Mouse (Mus musculus) heart, embryonic 10.5 days (tissue): ENCODE results near the gene Gpx3. TPM values are rescaled to one million over a fixed set of nuclear protein-coding genes. Genes with fewer than 3 reads are reported as not detected.
"Not testable (repeated sequence)": the region's sequence is repeated elsewhere in the genome, so short reads cannot be mapped to it uniquely, and the experiment has no call there.

Source experiments
- DNase-seq: peaks from one replicate; pipeline ENCODE4 v3.0.0-alpha.2; 2017; ENCODE audit warnings: low spot score
- H3K27ac ChIP-seq: fragments of 300-500 bp; sonication (generic); 2 replicates; pipeline ENCODE4 v1.5.1; 2016; ENCODE audit warnings: mild to moderate bottlenecking
- H3K27me3 ChIP-seq: fragments of 300-500 bp; sonication (generic); 2 replicates; pipeline ENCODE4 v1.6.1; 2016; ENCODE audit warnings: mild to moderate bottlenecking; ENCODE audit not compliant: poor library complexity, insufficient read depth, severe bottlenecking
- H3K36me3 ChIP-seq: fragments of 300-500 bp; sonication (generic); 2 replicates; pipeline ENCODE4 v1.6.1; 2016; ENCODE audit warnings: mild to moderate bottlenecking, moderate library complexity
- H3K4me1 ChIP-seq: fragments of 300-500 bp; sonication (generic); 2 replicates; pipeline ENCODE4 v1.6.1; 2016; ENCODE audit warnings: mild to moderate bottlenecking
- H3K4me3 ChIP-seq: fragments of 300-500 bp; sonication (generic); 2 replicates; pipeline ENCODE4 v1.5.1; 2016; ENCODE audit warnings: mild to moderate bottlenecking, moderate library complexity
- H3K9me3 ChIP-seq: fragments of 300-500 bp; sonication (generic); 2 replicates; pipeline ENCODE4 v1.6.1; 2016; ENCODE audit warnings: mild to moderate bottlenecking, moderate library complexity
- WGBS: fragments of 180-500 bp; shearing (Covaris S2); methylation state at CpG from one replicate; pipeline ENCODE4 v1.1.7; 2016; 5-methylcytosine and 5-hydroxymethylcytosine counted together
- polyA plus RNA-seq: library from polyadenylated mRNA; unstranded; fragments of >200 nt; fragmentation: Nextera tagmentation; extraction: Ambion mirVana; gene quantifications from 2 replicates; pipeline ENCODE4 v1.2.1, GENCODE M21; 2016

Gpx3 gene
- polyA plus RNA-seq, 1 experiment from 2014 or later, result 1,153 TPM

DNA sequence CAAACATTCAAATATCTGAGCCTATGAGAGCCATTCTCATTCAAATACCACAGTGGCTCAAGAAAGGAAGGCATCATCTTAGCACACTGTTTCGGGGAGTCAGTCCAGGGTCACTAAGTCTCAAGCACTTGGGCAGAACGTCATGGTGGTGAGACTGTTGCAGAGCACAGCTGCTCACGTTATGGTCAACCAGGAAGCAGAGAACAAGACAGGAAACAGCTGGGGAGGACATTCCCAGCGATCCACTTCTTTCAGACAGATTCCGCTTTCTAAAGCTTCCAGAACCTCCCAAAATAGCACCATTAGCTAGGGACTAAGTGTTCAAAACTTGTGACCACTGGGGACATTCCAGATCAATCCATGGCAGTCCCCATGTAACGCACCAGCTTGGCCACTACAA, 14.3 kb upstream of the Gpx3 start:
- Histone ChIP-seq H3K4me1 (peaks cover 22% of the 10 kb centered on the region), H3K9me3 (no peaks in the 10 kb centered on the region), H3K27ac (no peak overlapping the region), H3K4me3 (no peak overlapping the region), H3K36me3 (no peaks in the 10 kb centered on the region), H3K27me3 (no peaks in the 10 kb centered on the region)
- no peak for DNase-seq
- 64% methylated on average over 6 of the region's 6 CpGs for WGBS

DNA sequence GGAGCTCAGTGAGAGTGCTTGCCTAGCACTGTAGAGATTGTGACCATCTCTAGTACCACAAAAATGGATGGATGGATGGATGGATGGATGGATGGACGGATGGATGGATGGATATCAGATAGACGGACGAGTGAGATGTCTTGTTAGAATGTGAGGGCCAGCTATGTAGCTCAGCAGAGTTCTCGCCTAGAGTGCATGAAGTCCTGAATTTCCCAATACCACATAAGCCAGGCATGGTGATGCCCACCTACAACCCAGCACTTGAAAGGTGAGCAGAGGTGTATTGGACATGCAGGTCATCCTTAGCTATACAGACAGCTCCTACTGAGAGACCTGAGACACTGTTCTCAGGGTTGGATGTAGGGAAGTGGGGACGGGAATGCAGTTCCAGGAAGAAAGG, 10.9 kb upstream of the Gpx3 start:
- Histone ChIP-seq H3K27me3 (no peaks in the 10 kb centered on the region), H3K9me3 (no peaks in the 10 kb centered on the region), H3K4me1 (no peaks in the 10 kb centered on the region), H3K4me3 (no peak overlapping the region), H3K36me3 (no peaks in the 10 kb centered on the region), H3K27ac (no peak overlapping the region)
- no peak for DNase-seq
- 83% methylated on average over 5 of the region's 5 CpGs for WGBS

DNA sequence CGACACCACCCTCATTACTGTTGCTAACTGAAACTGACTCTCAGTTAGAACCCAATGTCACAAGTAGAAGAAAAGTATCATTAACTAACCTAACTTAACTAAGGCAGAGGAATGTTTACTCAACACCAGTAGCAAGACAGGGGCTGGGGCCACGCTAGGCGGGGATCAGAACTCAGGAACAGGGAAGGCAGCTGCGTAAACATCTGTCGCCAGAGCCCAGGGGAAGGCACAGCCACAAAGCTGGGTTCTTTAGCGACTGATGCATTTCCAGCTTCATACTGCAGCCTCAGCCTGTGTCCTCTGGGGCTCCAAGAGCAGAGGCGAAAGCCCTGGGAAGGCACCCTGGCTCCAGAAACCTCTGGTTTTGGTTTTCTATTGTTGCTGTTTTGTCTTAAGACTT, 10.2 kb upstream of the Gpx3 start:
- Histone ChIP-seq H3K27me3 (no peaks in the 10 kb centered on the region), H3K4me3 (no peak overlapping the region), H3K4me1 (0 out of 2 replicates have a peak, but pooled peaks cover 2% of the 10 kb centered on the region), H3K36me3 (no peaks in the 10 kb centered on the region), H3K9me3 (no peaks in the 10 kb centered on the region), H3K27ac (no peak overlapping the region)
- DNase-seq, result no peak
- WGBS, result 54% methylated on average over 7 of the region's 7 CpGs

DNA sequence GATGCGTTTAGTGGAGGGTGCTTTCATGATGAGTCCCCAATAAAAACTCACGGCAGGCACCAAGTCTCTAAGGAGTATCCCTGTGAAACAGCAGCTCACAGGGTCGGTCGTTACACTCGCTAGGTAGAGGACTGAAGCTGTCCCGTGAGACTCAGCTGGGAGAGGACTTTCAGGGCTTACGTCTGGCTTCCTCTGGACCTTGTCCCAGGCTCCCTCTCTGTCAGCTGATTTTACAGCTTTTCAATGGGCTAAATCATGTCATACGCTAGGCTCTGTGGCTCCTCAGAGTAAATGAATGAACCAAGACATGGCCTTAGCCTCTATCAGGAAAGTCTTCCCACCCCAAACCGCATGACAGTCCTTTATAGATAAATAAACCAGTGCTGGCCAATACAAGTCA, 7.7 kb upstream of the Gpx3 start:
- H3K27ac ChIP-seq, result no peak overlapping the region
- peaks cover 14% of the 10 kb centered on the region; the same call in 1 of the 2 replicates for H3K4me1 ChIP-seq
- no peaks in the 10 kb centered on the region for H3K36me3 ChIP-seq
- no peak for DNase-seq
- no peaks in the 10 kb centered on the region for H3K9me3 ChIP-seq
- H3K4me3 ChIP-seq, result no peak overlapping the region
- no peaks in the 10 kb centered on the region for H3K27me3 ChIP-seq
- 68% methylated on average over 9 of the region's 9 CpGs for WGBS

DNA sequence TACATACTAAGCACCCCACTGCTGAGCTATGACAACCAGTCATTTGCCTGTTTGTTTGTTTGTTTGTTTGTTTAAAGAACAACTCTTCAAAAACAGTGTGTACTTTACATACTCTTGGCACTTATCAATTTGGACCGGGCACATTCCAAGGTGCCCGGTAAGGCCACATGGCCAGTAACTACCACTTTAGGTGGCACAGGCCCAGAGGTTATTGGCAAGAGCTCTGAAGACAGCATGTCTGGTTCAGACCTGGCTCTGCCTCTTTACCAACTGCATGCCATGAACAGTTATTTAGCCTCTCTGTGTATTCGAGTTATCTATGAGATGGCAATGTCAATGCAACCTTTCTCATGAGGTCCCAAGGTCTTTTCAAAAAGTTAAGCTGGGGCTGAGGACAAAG, 5.6 kb upstream of the Gpx3 start:
- not testable (repeated sequence) for H3K9me3 ChIP-seq, DNase-seq, H3K27me3 ChIP-seq, H3K36me3 ChIP-seq, H3K4me3 ChIP-seq, H3K27ac ChIP-seq
- 82% methylated on average over 3 of the region's 3 CpGs for WGBS
- H3K4me1 ChIP-seq, result peaks cover 14% of the 10 kb centered on the region; the same call in 1 of the 2 replicates

DNA sequence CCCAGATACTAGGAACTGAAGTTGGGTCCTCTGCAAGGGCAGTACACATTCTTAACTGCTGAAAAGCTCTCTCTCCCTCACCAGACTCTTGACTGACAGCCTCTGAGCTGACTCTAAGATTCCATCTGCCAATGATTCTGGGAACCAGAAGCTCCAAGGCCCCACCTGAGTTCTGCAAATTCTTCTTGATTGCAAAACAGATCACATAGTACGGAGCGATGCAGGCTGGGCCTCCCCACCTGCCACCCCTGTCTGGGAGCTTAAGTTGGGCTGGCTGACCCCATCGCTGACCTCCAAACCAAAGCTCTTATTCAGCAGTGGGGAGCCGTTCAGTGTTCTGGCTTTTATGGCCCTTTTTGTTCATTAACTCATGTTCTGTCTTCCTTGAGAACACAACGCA, 4.8 kb upstream of the Gpx3 start:
- no peaks in the 10 kb centered on the region for H3K9me3 ChIP-seq
- 58% methylated on average over 5 of the region's 5 CpGs for WGBS
- no peak for DNase-seq
- H3K4me1 ChIP-seq, result peaks cover 17% of the 10 kb centered on the region
- H3K36me3 ChIP-seq, result no peaks in the 10 kb centered on the region
- H3K27ac ChIP-seq, result no peak overlapping the region
- no peak overlapping the region for H3K4me3 ChIP-seq
- no peaks in the 10 kb centered on the region for H3K27me3 ChIP-seq

DNA sequence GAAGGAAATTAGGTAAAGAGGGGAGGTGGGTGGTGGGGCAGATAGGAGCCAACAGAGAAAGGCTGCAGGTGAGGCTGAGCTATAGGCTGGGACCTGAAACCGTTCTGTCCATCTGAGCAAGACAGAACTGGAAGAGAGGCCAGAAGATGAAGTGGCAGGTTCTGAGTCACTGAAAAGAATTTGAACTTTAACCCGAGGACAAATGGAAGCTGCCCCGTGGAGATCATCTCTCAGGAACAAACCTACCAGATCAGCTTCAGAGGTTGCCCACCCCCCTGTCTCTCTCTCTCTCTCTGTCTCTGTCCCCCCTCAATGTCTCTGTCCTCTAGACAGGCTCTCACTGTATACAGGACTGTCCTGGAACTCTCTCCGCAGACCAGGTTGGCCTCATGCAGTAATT, 2.6 kb upstream of the Gpx3 start:
- Histone ChIP-seq H3K4me1 (peaks cover 36% of the 10 kb centered on the region), H3K27me3 (no peaks in the 10 kb centered on the region), H3K9me3 (no peaks in the 10 kb centered on the region), H3K4me3 (no peak overlapping the region), H3K27ac (no peak overlapping the region; the same call in 1 of the 2 replicates), H3K36me3 (no peaks in the 10 kb centered on the region)
- WGBS, result 56% methylated on average over 4 of the region's 4 CpGs
- DNase-seq, result no peak

DNA sequence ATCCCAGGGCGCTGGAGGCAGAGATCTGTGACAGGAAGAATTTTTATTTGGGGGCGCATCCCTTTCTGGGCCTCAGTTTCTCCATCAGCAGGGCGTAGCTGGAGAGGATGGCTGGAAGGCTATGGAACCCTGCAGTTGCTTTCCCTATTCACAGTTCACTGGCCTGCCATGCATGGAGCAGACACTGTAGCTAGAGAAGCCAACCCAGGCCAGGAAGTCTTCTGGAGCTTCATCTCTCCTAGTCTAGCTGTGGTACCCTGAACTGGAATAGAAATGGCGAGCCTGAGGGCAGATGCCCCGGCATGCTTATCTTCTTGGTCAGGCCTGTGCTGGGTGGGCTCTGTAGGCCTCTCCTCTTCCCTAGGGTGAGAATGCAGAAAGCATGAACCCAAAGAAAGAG, 1.1 kb downstream of the Gpx3 start:
- no peaks in the 10 kb centered on the region for H3K27me3 ChIP-seq
- H3K4me1 ChIP-seq, result peaks cover 52% of the 10 kb centered on the region
- DNase-seq, result no peak
- peak overlapping the region; percentile 84 for H3K27ac ChIP-seq
- no peaks in the 10 kb centered on the region for H3K9me3 ChIP-seq
- WGBS, result 43% methylated on average over 5 of the region's 5 CpGs
- H3K4me3 ChIP-seq, result peak overlapping the region; percentile 68
- H3K36me3 ChIP-seq, result peaks cover 22% of the 10 kb centered on the region

DNA sequence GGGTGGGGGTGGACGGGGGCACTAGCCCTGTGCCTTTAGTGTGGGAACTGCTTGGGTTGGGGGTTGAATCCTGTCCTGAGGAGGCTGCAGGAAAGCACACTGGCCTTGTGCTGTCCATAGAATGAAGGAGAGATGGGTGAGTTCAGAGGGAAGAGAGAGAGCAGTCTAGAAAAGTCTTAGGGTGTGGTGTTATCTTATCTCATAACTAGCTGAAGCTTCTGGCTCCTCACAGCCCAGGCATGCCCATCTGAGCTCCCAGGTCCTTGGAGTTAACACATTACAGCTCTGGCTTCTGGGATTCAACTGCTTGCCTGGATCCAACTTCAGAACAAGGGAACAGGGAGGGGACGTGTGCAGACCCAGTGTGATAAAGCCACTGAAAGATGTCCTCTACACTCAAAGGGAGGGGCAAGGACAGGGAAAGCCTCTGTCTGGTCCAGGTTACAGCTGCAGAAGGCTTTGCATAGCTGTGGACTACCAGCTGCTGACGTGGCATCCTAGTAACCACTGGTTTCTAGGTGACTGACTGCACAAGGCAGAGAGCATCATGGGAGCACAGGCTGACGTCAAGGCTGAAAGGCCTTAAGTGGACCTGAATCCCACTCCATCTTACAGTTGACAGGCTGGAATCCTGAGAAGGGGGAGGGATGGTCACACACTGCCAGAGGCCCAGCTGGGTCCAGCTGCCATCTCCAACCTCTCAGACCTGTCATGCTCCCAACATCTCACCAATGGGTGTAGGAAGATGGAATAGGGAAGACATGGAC, 1.9 kb downstream of the Gpx3 start:
- Histone ChIP-seq H3K27ac (peak overlapping the region; percentile 84), H3K9me3 (no peaks in the 10 kb centered on the region), H3K36me3 (peaks cover 30% of the 10 kb centered on the region), H3K4me3 (peak overlapping the region; percentile 68), H3K27me3 (no peaks in the 10 kb centered on the region), H3K4me1 (peaks cover 50% of the 10 kb centered on the region)
- peak; percentile 93 for DNase-seq
- 27% methylated on average over 4 of the region's 4 CpGs for WGBS

DNA sequence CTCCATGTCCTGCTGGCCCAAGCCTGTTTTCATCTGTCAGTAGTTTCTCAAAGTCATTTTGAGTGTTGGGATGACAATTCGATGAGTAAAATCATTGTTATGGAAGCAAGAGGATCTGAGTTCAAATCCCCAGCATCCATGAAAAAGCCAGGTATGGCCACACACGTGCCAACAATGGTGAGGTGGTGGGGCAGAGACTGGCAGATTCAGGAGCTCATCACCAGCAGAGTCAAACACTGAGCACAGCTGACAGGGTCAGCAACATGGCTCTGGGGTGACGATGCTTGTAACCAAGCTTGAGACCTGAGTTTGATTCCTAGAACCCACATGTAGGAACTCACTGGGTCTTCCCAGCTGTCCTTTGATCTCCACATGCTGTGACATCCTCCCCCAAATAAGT, 2.8 kb downstream of the Gpx3 start:
- 80% methylated on average over 3 of the region's 3 CpGs for WGBS
- Histone ChIP-seq H3K4me3 (peak overlapping the region; percentile 68; the same call in 1 of the 2 replicates), H3K9me3 (no peaks in the 10 kb centered on the region), H3K27me3 (no peaks in the 10 kb centered on the region), H3K4me1 (peaks cover 51% of the 10 kb centered on the region), H3K36me3 (peaks cover 39% of the 10 kb centered on the region), H3K27ac (peak overlapping the region; percentile 54; the same call in 1 of the 2 replicates)
- DNase-seq, result no peak

DNA sequence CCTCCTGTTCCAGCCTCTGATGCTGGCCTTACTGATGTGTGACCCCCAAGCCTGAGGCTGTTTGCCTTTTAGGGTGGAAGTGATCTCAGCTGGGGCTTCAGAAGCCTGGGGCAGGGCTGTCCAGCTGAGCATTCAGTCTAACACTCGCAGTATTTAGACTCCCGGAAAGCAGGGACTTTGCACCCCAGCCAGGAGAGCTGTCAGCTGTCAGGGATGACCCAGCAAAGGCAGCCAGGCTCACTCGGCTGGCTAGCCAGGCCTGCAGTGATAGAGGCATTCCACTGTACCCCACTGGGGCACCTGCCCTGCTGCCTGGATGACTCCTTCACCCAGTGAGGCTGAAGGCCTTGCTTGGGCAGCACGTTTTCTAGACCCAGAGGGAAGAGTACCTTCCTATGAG, 3.7 kb downstream of the Gpx3 start:
- Histone ChIP-seq H3K9me3 (no peaks in the 10 kb centered on the region), H3K4me1 (peaks cover 55% of the 10 kb centered on the region), H3K27ac (peak overlapping the region; percentile 68), H3K36me3 (peaks cover 48% of the 10 kb centered on the region), H3K4me3 (peak overlapping the region; percentile 10; the same call in 1 of the 2 replicates), H3K27me3 (no peaks in the 10 kb centered on the region)
- DNase-seq, result no peak
- 42% methylated on average over 4 of the region's 4 CpGs for WGBS

DNA sequence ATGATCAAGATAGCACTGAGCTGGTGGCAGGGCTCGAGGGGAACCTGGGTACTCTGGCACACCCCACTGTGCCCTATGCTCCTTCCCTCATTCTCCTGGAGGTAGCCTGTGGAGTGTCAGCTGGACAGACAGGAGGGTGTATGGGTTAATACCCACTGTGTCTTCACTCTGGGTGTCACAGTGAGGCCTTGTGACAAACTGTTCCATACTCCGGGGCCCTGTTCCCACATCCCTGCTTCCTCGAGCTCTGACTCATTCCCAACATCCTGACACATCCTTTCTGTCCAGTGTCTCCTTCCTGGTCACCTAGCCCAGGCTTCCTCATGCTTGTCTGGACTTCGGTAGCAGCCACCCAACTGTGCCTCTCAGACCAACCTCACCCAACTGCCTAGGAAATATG, 4.2 kb downstream of the Gpx3 start:
- Histone ChIP-seq H3K4me3 (no peak overlapping the region), H3K4me1 (peaks cover 55% of the 10 kb centered on the region), H3K27me3 (no peaks in the 10 kb centered on the region), H3K27ac (peak overlapping the region; percentile 68; the same call in 1 of the 2 replicates), H3K36me3 (peaks cover 53% of the 10 kb centered on the region), H3K9me3 (no peaks in the 10 kb centered on the region)
- WGBS, result 56% methylated on average over 4 of the region's 4 CpGs
- DNase-seq, result no peak

DNA sequence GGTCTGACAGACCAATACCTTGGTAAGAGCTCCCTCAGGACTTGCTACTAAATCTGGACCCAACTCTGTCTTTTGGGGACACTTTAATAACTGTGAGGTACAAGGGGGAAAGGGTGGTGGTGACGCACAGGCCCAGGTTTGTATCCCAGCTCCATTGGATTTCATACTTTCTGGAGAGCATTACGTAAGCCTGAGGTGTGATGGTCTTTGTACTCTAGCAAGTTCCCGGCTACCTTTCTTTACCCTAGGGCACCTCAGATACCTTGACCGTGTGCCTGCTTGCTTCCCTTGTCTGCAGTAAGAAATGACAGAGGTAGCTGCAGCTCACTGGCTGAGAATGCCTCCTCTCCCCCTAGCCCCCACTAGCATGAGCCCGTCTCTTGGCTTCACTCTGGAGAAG, 5.0 kb downstream of the Gpx3 start:
- Histone ChIP-seq H3K9me3 (no peaks in the 10 kb centered on the region), H3K4me3 (no peak overlapping the region), H3K36me3 (peaks cover 60% of the 10 kb centered on the region), H3K27ac (no peak overlapping the region), H3K4me1 (peaks cover 54% of the 10 kb centered on the region), H3K27me3 (no peaks in the 10 kb centered on the region)
- WGBS, result 85% methylated on average over 5 of the region's 5 CpGs
- DNase-seq, result no peak

DNA sequence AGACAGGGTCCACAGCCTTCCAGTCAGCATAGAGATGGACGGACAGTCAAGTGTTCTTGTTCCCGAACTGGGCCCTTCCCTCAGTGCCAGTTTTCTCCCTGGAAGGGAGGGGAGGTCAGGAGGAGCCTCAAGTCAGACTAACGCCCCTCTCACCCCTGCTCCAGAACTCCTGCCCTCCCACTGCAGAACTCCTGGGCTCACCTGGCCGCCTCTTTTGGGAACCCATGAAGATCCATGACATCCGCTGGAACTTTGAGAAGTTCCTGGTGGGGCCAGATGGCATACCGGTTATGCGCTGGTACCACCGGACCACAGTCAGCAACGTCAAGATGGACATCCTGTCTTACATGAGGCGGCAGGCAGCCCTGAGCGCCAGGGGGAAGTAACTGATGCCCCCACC, 7.0 kb downstream of the Gpx3 start:
- Histone ChIP-seq H3K4me3 (no peak overlapping the region), H3K4me1 (peaks cover 37% of the 10 kb centered on the region), H3K36me3 (peaks cover 77% of the 10 kb centered on the region), H3K27ac (no peak overlapping the region), H3K9me3 (no peaks in the 10 kb centered on the region), H3K27me3 (no peaks in the 10 kb centered on the region)
- WGBS, result 90% methylated on average over 11 of the region's 11 CpGs
- DNase-seq, result no peak
